Mouse (Mus musculus) left cerebral cortex, adult 11 months (tissue): ENCODE results near the gene 2900092C05Rik.
A peak's percentile ranks its signal among the peaks of the same experiment; 100 is the strongest.

Experiments used
- DNase-seq: peaks from one replicate; pipeline ENCODE4 v3.0.0; 2022; ENCODE audit warnings: low spot score

The 2900092C05Rik gene

GRCm38 (mm10) chr7:12512217-12512616, at the start of gene 2900092C05Rik:
Gene 2900092C05Rik, plus strand, starts transcription at chr7:12512517.
- no peak for DNase-seq

GRCm38 (mm10) chr7:12478158-12479008, 33.9 kb upstream of the 2900092C05Rik start, which contains the start of gene Zfp606:
Gene Zfp606, plus strand, starts transcription at chr7:12478293.
- DNase-seq = peak; percentile 82

GRCm38 (mm10) chr7:12479009-12479346, 33.3 kb upstream of the 2900092C05Rik start:
- no peak for DNase-seq

GRCm38 (mm10) chr7:12479525-12479924, 32.8 kb upstream of the 2900092C05Rik start:
- no peak for DNase-seq

GRCm38 (mm10) chr7:12483771-12484170, 28.5 kb upstream of the 2900092C05Rik start:
- DNase-seq = no peak

- DNase-seq = no peak
Measured at GRCm38 (mm10) chr7:12485956-12486355, 26.4 kb upstream of the 2900092C05Rik start.

GRCm38 (mm10) chr7:12486691-12487090, 25.6 kb upstream of the 2900092C05Rik start:
- DNase-seq = no peak

GRCm38 (mm10) chr7:12510913-12511312, 1.4 kb upstream of the 2900092C05Rik start:
- no peak for DNase-seq
